Mouse (Mus musculus) ES-E14 (cell line): ENCODE data around the gene Hoxb2. TPM values are rescaled to one million over a fixed set of nuclear protein-coding genes. Genes with fewer than 3 reads are reported as not detected.

Source experiments
- DNase-seq: peaks from one replicate; pipeline ENCODE4 v3.0.0-alpha.2; 2013; ENCODE audit warnings: low read depth, low spot score
- H3K27ac ChIP-seq: 2 replicates; pipeline ENCODE4 v1.5.1; 2012; ENCODE audit warnings: low read depth, mild to moderate bottlenecking, low read length, moderate library complexity, mixed read lengths; ENCODE audit not compliant: poor library complexity, insufficient read depth, severe bottlenecking
- H3K36me3 ChIP-seq: 2 replicates; pipeline ENCODE4 v1.6.1; 2012; ENCODE audit warnings: mild to moderate bottlenecking, low read length, moderate library complexity, mixed read lengths; ENCODE audit not compliant: control insufficient read depth, poor library complexity, insufficient read depth, severe bottlenecking
- H3K4me1 ChIP-seq, 2 experiments: fragments of 150-350 bp in 1 of 2; sonication (generic) in 1 of 2; 2 replicates each; pipeline ENCODE4 v1.6.1; 2012; ENCODE audit warnings: low read length in 2 of 2, mild to moderate bottlenecking in 1 of 2, mixed read lengths in 1 of 2; ENCODE audit not compliant: control insufficient read depth in 2 of 2, insufficient read depth in 2 of 2, poor library complexity in 1 of 2
- H3K4me3 ChIP-seq, 2 experiments: fragments of 150-350 bp in 1 of 2; sonication (generic) in 1 of 2; 2 replicates each; pipeline ENCODE4 v1.5.1; 2012; ENCODE audit warnings: low read length in 2 of 2, low read depth in 1 of 2, mild to moderate bottlenecking in 1 of 2, mixed read lengths in 1 of 2; ENCODE audit not compliant: insufficient read depth in 1 of 2, poor library complexity in 1 of 2, severe bottlenecking in 1 of 2
- H3K9ac ChIP-seq: 2 replicates; pipeline ENCODE4 v1.6.1; 2012; ENCODE audit warnings: low read depth, mild to moderate bottlenecking, low read length, mixed read lengths; ENCODE audit not compliant: poor library complexity, insufficient read depth, severe bottlenecking
- H3K9me3 ChIP-seq: fragments of 150-350 bp; sonication (generic); 2 replicates; pipeline ENCODE4 v1.6.1; 2012; ENCODE audit warnings: low read depth, mild to moderate bottlenecking, low read length; ENCODE audit not compliant: control insufficient read depth, insufficient read depth
- CHD2 ChIP-seq: IDR thresholded peaks from 2 replicates; pipeline ENCODE4 v1.6.1; 2014; ENCODE audit warnings: mild to moderate bottlenecking, low read depth, low read length, inconsistent platforms
- HCFC1 ChIP-seq: IDR thresholded peaks from 2 replicates; pipeline ENCODE4 v1.6.1; 2012; ENCODE audit warnings: low read length, inconsistent platforms, borderline replicate concordance; ENCODE audit not compliant: insufficient read depth
- MAFK ChIP-seq: IDR thresholded peaks from 2 replicates; pipeline ENCODE4 v1.6.1; 2014; ENCODE audit warnings: mild to moderate bottlenecking, low read depth, low read length, inconsistent platforms; ENCODE audit not compliant: insufficient read depth
- ZC3H11A ChIP-seq: IDR thresholded peaks from 2 replicates; pipeline ENCODE4 v1.6.1; 2012; ENCODE audit warnings: low read depth, mild to moderate bottlenecking, inconsistent platforms, low read length, borderline replicate concordance
- ZNF384 ChIP-seq: IDR thresholded peaks from 2 replicates; pipeline ENCODE4 v1.6.1; 2012; ENCODE audit warnings: low read depth, low read length, inconsistent platforms
- in situ Hi-C, 2 experiments: fragments of 600-800 bp; cut with MboI; formaldehyde crosslinking; loops; one replicate each; pipeline ENCODE4 v1.15.1; 2025; ENCODE audit warnings: low sequenced_read_pairs in 2 of 2, inconsistent platforms in 1 of 2; ENCODE audit not compliant: unreplicated experiment in 2 of 2
- total RNA-seq: library from RNA; depleted of rRNA; stranded (reverse); fragments of 300-350 nt; gene quantifications from 2 replicates; pipeline ENCODE4 v1.2.3, GENCODE M21; 2012

The Hoxb2 gene
- total RNA-seq, 1 experiment: 0.62 TPM

DNA sequence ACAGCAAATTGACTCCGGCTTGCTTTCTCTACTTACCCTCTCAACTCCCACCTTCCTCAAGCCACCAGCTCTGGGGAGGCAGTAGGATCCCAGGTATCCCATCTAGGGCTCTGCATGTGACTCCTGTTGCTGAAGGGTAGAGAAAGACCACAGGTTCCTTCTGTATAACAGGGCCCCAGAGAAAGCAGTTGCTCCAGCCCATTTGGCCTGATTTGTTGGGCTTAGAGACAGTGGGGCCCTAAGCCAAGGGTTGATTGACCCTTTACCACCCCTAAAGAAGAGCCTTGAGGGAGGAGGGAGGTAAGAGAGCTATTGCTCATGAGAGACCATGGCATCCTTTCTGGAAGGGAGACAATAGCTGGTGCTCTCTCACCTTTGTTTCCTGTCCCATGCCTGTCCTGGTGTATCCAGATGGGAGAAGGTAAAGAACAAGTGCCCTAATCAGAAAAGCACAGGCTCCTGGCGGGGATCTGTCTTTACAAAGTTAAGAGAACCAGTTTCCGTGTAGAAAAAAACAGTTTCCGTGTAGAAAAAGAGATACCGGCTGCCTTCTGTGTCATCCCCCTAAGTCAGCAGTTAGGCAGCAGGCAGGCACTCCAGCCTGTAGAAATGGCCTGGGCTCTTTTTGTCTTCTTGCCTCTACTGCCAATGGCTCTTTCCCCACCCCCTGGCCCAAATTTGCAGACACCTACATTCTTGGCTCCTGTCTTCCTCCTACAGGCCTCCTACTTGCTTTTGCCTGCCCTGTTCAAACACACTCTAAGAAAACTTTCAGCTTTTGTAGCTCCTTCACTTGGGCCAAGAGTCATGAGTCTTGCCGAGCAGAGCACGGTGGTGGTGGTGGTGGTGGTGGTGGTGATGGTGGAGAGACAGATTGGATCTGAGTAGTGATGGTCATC is 11.1 kb upstream of the Hoxb2 start:
- peaks cover 0 to under 1% of the 10 kb centered on the region in 2 experiments; a peak in 1 of 4 replicates for H3K4me1 ChIP-seq
- in situ Hi-C loops: loop anchor here (10.0 kb wide), 3 partner anchors 54 to 164 kb away; partner anchors contain the start of genes Hoxb13 (in 1 of the 2), Hoxb7 (in 1 of the 2) and Hoxb8 (in 1 of the 2)
- H3K4me3 ChIP-seq: no peak overlapping the region
- H3K9ac ChIP-seq: no peak overlapping the region
- no peaks in the 10 kb centered on the region for H3K36me3 ChIP-seq
- H3K27ac ChIP-seq: no peak overlapping the region
- H3K9me3 ChIP-seq: no peaks in the 10 kb centered on the region
- no peak for DNase-seq
- TF ChIP-seq HCFC1: no peak
- TF ChIP-seq MAFK: no peak
- no peak for TF ChIP-seq ZC3H11A
- no peak for TF ChIP-seq CHD2
- TF ChIP-seq ZNF384: no peak

DNA sequence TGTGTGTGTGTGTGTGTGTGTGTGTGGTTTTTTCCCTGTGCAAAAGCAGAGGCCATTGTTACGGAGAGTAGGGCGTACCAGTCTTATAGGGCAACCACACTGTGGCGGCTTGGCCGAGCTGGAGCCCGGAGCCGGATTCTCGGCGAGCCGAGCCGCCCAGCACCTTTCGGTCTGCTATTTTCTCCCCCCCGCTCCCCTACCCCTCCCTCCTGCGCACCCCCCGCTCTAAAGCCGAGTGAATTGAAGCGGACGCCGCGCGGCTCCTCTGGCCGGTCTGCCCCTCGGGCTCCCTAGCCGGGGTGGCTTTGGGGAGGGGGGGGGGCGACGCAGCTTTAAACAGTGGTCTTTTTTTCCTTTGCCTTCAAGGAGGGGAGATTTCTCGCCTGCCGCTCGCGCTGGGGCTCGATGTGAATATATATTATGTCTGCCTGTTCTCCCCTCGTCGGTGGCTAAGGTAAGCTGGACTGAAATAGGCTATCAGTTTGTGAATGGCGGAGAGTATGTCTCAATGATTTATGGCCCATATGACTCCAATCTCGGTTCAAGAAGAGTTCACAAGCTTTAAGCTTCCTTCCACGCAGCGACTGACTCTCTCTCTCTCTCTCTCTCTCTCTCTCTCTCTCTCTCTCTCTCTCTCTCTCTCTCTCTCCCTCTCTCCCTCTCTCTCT is 9.5 kb upstream of the Hoxb2 start:
- in situ Hi-C loops: no loop called here
- Histone ChIP-seq H3K4me1 (peaks cover 0 to 7% of the 10 kb centered on the region in 2 experiments; a peak in 1 of 4 replicates), H3K9me3 (no peaks in the 10 kb centered on the region), H3K27ac (no peak overlapping the region), H3K4me3 (no peak overlapping the region), H3K36me3 (no peaks in the 10 kb centered on the region), H3K9ac (no peak overlapping the region)
- no peak for DNase-seq
- TF ChIP-seq ZNF384: no peak
- TF ChIP-seq HCFC1: no peak
- TF ChIP-seq CHD2: no peak
- TF ChIP-seq ZC3H11A: no peak
- TF ChIP-seq MAFK: no peak

DNA sequence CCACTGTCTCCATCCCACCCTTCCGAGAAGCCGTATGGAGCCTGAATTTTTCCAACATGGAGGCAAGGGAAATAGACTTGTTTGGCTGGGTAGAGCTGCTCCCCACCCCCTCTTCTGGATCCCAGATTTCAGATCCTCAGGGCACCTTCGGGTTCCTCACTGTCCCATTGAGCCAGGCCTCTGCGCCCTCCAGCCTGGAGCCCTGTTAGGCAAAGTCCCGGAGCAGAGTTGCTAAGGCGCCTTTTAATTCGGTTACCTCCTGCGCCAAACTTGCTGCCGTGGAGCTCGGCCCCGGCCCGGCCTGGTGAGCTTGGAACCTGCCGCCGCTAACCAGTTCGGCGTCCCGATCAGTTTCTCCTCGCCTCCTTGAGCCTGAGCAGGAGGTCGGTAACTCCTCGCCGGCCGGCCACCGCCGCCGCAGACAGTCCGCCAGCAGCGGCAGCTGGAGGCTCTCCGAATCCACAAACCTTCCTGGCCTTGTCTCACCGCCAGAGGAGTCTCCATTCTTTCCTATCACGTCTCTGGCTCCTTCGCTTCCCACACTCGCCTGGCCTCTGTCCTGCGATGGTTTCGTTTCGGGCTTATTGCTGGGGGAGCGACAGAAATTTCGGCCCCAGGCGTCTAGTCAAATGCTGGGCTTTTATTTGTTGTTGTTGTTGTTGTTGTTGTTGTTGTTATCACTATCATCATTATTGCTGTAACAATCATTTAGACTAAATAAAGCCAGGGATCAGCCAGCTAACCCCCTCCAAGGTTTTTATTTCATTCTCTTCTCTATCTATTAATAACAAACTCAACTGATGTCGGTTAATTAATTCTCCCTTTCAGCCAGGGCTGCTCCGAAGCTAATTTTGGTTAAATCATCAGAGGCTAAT is 8.4 kb upstream of the Hoxb2 start:
- no peaks in the 10 kb centered on the region for H3K36me3 ChIP-seq
- H3K9me3 ChIP-seq: no peaks in the 10 kb centered on the region
- H3K27ac ChIP-seq: no peak overlapping the region
- peaks cover 0 to 10% of the 10 kb centered on the region in 2 experiments; a peak in 1 of 4 replicates for H3K4me1 ChIP-seq
- in situ Hi-C loops: no loop called here
- H3K4me3 ChIP-seq: no peak overlapping the region; a peak in 1 of 4 replicates
- no peak for DNase-seq
- H3K9ac ChIP-seq: no peak overlapping the region
- TF ChIP-seq ZNF384 (no peak), CHD2 (no peak), HCFC1 (no peak), ZC3H11A (no peak), MAFK (no peak)

DNA sequence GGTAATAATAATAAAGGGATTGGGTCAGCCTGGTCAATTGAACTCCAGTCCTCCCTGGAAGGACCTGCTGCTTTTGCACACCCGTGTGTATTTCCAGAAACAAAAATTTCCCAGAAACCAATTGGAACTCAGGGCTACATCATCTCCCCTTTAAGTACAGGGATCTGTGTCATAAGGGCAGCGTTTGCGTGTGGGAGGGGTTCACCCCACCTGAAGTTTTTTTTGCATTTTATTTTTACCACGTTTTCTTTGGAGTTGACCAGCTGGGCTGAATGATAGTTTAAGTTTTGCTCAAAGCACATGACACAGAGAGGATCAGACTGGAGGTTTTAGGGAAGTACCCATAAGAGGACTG is 7.8 kb upstream of the Hoxb2 start:
- in situ Hi-C loops: no loop called here
- Histone ChIP-seq H3K9me3 (no peaks in the 10 kb centered on the region), H3K27ac (no peak overlapping the region), H3K4me3 (no peak overlapping the region), H3K9ac (no peak overlapping the region), H3K4me1 (peaks cover 0 to 10% of the 10 kb centered on the region in 2 experiments; a peak in 1 of 4 replicates), H3K36me3 (no peaks in the 10 kb centered on the region)
- TF ChIP-seq MAFK (no peak), HCFC1 (no peak), ZNF384 (no peak), CHD2 (no peak), ZC3H11A (no peak)
- DNase-seq: no peak
